Mouse (Mus musculus) neural tube, embryonic 12.5 days (tissue): ENCODE measurements around the gene Fcmr. TPM values are rescaled to one million over a fixed set of nuclear protein-coding genes. Genes with fewer than 3 reads are reported as not detected.

Experiments
- ATAC-seq: fragments of 200-750 bp; cut with Nextera tagmentation; 2 replicates; pipeline ENCODE4 v1.8.0; 2017; ENCODE audit warnings: low read depth, mild to moderate bottlenecking, moderate TSS enrichment, moderate library complexity; ENCODE audit not compliant: low FRiP score
- H3K27ac ChIP-seq: fragments of 300-500 bp; sonication (generic); 2 replicates; pipeline ENCODE4 v1.5.1; 2016
- H3K27me3 ChIP-seq: fragments of 300-500 bp; sonication (generic); replicated peaks from 2 replicates; pipeline ENCODE4 v1.6.1; 2016; ENCODE audit warnings: mild to moderate bottlenecking
- H3K36me3 ChIP-seq: fragments of 300-500 bp; sonication (generic); 2 replicates; pipeline ENCODE4 v1.6.1; 2016; ENCODE audit warnings: mild to moderate bottlenecking
- H3K4me1 ChIP-seq: fragments of 300-500 bp; sonication (generic); 2 replicates; pipeline ENCODE4 v1.6.1; 2016
- H3K4me2 ChIP-seq: fragments of 300-500 bp; sonication (generic); replicated peaks from 2 replicates; pipeline ENCODE4 v1.6.1; 2016; ENCODE audit warnings: mild to moderate bottlenecking
- H3K4me3 ChIP-seq: fragments of 300-500 bp; sonication (generic); 2 replicates; pipeline ENCODE4 v1.5.1; 2016
- H3K9ac ChIP-seq: fragments of 300-500 bp; sonication (generic); 2 replicates; pipeline ENCODE4 v1.6.1; 2016; ENCODE audit warnings: mild to moderate bottlenecking
- H3K9me3 ChIP-seq: fragments of 300-500 bp; sonication (generic); 2 replicates; pipeline ENCODE4 v1.6.1; 2016; ENCODE audit warnings: mild to moderate bottlenecking
- polyA plus RNA-seq: library from polyadenylated mRNA; unstranded; fragments of >200 nt; fragmentation: Nextera tagmentation; extraction: Ambion mirVana; gene quantifications from 2 replicates; pipeline ENCODE4 v1.2.1, GENCODE M21; 2016

Gene Fcmr
- polyA plus RNA-seq, 1 experiment from 2014 or later, result not detected

GRCm38 (mm10) chr1:130926484-130926883 is 61.0 kb downstream of the Fcmr start:
- no peaks in the 10 kb centered on the region for H3K4me1 ChIP-seq
- H3K4me2 ChIP-seq, result no peak overlapping the region
- H3K36me3 ChIP-seq, result no peaks in the 10 kb centered on the region
- H3K9ac ChIP-seq, result no peak overlapping the region
- H3K9me3 ChIP-seq, result no peaks in the 10 kb centered on the region
- no peak overlapping the region for H3K4me3 ChIP-seq
- H3K27me3 ChIP-seq, result no peaks in the 10 kb centered on the region
- no peak overlapping the region for H3K27ac ChIP-seq
- ATAC-seq, result no peak

Other genes with a start within 250 kb of the Fcmr start
- gene Zp3r, start 236.0 kb upstream of the Fcmr start, polyA plus RNA-seq, result not detected in 2 replicates
- gene C4bp, start 204.0 kb upstream of the Fcmr start, polyA plus RNA-seq, result 0.06 TPM in 1 of 2 replicates, not detected in the other
- gene Gm29427, start 149.9 kb upstream of the Fcmr start, polyA plus RNA-seq, result not detected in 2 replicates
- gene Yod1, start 148.3 kb upstream of the Fcmr start, polyA plus RNA-seq, result 18.6 and 20.3 TPM in 2 replicates
- gene Pfkfb2, start 136.4 kb upstream of the Fcmr start, polyA plus RNA-seq, result 14.9 and 16.1 TPM in 2 replicates
- gene AA986860, start 133.7 kb upstream of the Fcmr start, polyA plus RNA-seq, result 0.51 and 0.86 TPM in 2 replicates
- gene Fcamr, start 64.8 kb upstream of the Fcmr start, polyA plus RNA-seq, result not detected in 2 replicates
- not detected in 2 replicates for gene Pigr, start 39.0 kb upstream of the Fcmr start, polyA plus RNA-seq
- not detected in 2 replicates for gene Il24, start 21.8 kb downstream of the Fcmr start, polyA plus RNA-seq
- not detected in 2 replicates for gene Il20, start 45.8 kb downstream of the Fcmr start, polyA plus RNA-seq
- gene Il19, start 74.4 kb downstream of the Fcmr start, polyA plus RNA-seq, result not detected in 2 replicates
- not detected in 2 replicates for gene Il10, start 154.2 kb downstream of the Fcmr start, polyA plus RNA-seq
- gene Mapkapk2, start 232.2 kb downstream of the Fcmr start, polyA plus RNA-seq, result 44.2 and 46.8 TPM in 2 replicates